Mouse (Mus musculus) small intestine, adult 2 months (tissue): ENCODE measurements around the gene Gabrd.

Experiments
- CTCF ChIP-seq: fragments of 200-500 bp; IDR thresholded peaks from 2 replicates; pipeline ENCODE4 v1.5.1; 2012; ENCODE audit warnings: low read depth, mild to moderate bottlenecking, control low read depth, inconsistent platforms, low read length, moderate library complexity, mixed read lengths; ENCODE audit not compliant: insufficient replicate concordance, insufficient read length; ENCODE audit errors: extremely low read depth
- POLR2A ChIP-seq: fragments of 200-500 bp; IDR thresholded peaks from 2 replicates; pipeline ENCODE4 v1.6.1; 2012; ENCODE audit warnings: low read depth, mild to moderate bottlenecking, control low read depth, inconsistent platforms, low read length, moderate library complexity

DNA sequence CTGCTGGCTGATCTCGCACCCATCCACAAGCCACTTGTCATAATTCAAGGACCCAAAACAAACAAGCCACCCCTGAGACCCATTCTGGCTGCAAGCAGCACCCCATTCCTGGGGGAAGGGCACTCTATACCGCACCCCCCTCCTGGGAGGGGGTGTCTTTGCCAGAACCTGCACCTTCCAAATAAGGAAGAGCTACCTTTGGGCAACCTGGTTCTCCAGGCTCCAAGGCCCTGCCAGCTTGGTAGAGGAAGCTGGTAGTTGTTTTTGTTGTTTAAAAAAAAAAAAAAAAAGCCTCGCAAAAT, 53.7 kb downstream of the Gabrd start:
- no peak for TF ChIP-seq POLR2A
- no peak for TF ChIP-seq CTCF
